Mouse (Mus musculus): ENCODE measurements around the gene Slc30a7. TPM values are rescaled to one million over a fixed set of nuclear protein-coding genes. Genes with fewer than 3 reads are reported as not detected.

The Slc30a7 gene
- total RNA-seq, 4 experiments from 2014 or later = 24.8 to 34.4 (median 28.8) TPM

DNA sequence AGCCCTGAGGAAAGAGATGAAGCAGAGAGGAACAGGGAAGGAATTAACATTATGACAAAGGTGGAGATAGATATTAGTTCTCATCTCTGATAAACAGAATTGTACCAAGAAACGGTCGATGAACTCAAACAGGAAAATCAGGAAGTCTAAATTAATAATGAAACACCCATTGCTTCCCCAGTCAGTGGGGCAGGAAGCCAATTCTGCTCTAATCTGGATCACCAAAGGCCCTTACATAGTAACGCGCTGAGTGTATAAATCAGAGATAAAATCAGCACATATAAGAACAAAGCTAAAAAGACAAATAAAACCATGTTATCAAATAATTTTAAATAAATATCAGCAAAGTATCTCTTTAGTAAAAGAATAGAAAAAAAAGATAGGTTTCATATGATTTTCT is 15.1 kb downstream of the Slc30a7 start:
- no peak for DNase-seq (ENCODE audit: low spot score in 2 of 2)

DNA sequence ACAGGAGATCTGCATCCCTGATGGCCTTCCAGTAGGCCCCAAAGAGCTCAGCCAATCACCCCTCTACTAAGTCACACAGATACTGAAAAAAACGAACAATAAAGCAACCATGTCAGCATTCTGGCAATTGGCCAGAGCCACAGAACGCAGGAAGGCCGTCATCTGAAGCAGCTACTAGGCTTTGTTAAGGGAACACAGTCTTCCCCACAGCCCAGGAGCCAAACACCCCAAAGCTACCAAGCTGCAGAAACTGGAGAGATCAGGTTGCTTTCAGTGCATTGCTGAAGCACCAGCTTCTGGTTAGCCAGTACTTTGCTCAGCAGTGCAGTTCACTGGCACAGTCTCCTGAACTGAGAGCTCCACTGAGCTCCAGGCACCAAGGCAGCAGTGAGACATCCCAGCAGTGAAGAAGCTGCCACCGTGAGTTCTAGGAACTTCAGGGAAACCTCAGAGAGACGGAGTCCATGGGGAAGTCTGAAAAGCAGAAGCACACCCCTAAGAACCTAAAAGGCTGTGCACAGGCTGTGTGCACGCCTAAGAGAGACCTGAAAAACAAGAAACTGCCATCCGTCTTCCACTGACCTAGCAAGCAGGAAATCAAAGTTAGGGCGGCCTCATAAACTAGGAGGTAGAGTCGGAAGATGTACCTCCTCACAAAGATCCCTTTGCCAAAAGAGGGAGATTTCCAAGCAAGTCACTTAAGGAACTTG is 21.9 kb downstream of the Slc30a7 start:
- no peak for DNase-seq (ENCODE audit: low spot score in 2 of 2)

- DNase-seq (ENCODE audit: low spot score in 2 of 2) = no peak
Measured at GRCm38 (mm10) chr3:115984653-115985052, 22.6 kb downstream of the Slc30a7 start.

GRCm38 (mm10) chr3:115983217-115983616 is 24.0 kb downstream of the Slc30a7 start:
- DNase-seq (ENCODE audit: low spot score in 2 of 2) = peak in 1 of 2 experiments; percentile 22

- DNase-seq (ENCODE audit: low spot score in 2 of 2) = no peak
Measured at GRCm38 (mm10) chr3:115979000-115979399, 28.2 kb downstream of the Slc30a7 start.

DNA sequence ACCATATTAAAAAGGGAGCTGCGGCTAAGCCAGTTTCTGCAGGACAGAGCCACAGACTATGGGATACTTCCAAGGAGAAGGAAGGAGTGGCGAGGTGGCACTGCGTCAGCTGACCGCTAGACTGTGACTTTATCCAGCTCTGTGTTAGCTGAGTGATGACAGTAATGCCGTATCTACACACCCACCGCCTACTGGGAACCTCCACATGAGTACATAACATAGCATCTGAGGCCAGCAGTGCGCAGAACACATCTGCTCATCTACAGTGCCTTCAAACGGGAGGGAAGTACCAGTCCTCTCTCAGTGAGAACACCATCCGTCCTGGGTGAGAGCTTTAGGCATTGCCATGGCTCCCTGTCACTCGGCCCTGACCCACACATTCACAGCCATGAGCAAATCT is 32.2 kb downstream of the Slc30a7 start:
- no peak for DNase-seq (ENCODE audit: low spot score in 2 of 2)

DNA sequence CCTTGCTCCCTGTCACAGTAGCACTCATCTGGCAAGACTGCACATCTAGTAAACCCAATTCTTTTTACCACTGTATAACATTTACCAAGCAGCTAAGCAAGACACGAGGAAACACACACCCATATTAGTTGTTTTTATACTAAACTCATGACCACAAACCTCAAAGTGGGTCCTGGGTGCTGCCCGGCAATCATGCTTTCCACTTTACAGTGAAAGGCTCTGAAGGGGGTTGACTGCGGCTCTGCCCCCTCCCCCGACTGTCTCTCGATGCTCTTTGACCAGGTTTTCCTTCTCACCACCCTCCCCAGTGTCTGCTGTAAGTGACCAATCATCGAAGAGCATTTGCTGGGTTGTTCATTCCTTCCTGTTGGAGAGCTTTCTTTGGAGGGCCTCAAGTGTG is 33.0 kb downstream of the Slc30a7 start:
- DNase-seq (ENCODE audit: low spot score in 2 of 2) = no peak

DNA sequence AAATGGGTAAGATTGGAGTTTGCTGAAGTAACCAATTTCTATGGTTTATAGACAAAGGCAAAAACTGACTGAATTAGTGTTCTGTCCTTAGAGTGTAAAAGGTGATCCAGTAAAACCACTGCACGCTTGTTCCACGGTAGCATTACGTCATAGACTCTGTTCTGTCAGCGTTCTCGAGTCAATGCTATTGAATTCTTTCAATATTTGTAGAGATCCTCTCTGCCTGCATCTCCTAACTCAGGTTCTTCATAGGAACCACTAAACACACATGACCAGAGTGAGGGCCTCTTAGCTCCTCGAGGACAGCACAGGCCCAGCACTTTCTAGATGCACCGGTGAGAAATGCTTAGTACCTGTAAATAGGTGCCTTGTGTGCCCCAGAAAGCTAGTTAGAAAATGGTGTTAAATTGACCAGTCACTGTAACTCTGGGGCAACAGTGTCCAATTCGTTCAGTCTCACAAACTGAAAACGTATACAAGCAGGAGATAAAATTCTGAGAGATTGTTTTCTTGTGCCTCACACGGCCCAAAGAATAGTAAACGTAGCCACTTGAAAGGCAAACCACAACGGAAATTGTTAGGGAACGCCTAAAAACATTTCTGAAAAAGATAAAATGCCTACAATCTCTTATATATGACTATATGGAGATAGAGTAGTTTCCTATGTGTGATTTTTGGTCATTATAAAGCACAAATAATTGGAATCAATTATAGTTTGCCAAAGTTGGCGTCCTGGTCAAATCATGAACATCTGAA is 35.1 kb downstream of the Slc30a7 start:
- DNase-seq (ENCODE audit: low spot score in 2 of 2) = no peak

DNA sequence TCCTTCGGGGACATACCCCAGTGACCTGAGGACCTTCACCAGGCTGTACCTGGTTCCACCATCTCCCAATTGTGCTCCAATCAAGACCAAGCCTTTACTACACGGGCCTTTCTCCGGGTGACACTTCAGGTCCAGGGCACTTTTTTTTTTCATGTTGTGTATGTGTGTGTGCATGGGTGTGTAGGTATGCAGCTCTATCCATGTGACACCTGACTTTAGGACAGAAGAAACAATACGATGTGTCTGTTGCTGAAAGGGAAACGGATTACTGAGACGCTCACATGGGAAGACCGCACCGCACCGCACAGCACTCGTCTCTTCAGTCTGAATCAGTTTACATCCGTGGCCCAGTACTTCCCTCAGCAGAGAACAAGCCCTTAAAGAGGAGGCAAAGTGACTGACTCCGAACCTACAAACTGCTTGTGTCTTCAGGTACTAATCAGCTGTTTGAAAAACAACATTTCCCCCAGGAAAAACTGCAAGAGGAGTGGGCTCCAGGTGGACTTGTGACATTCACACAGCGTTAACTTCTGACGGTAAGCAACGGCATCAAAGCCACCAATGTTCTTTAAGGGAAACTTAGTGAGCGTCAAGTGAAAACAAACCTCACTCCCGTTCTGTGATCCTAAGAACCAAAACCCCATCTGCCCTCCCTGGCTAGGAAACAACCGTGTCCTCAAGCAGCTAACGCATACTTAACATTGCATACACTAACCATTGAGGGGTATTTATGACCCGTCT is 36.0 kb downstream of the Slc30a7 start:
- DNase-seq (ENCODE audit: low spot score in 2 of 2) = no peak

GRCm38 (mm10) chr3:115968745-115969530 is 38.3 kb downstream of the Slc30a7 start:
- no peak for DNase-seq (ENCODE audit: low spot score in 2 of 2)

- no peak for DNase-seq (ENCODE audit: low spot score in 2 of 2)
Measured at GRCm38 (mm10) chr3:115964071-115964470, 43.1 kb downstream of the Slc30a7 start.

GRCm38 (mm10) chr3:115963597-115963996 is 43.6 kb downstream of the Slc30a7 start:
- DNase-seq (ENCODE audit: low spot score in 2 of 2) = no peak

GRCm38 (mm10) chr3:115962028-115962415 is 45.2 kb downstream of the Slc30a7 start:
- no peak for DNase-seq (ENCODE audit: low spot score in 2 of 2)

- no peak for DNase-seq (ENCODE audit: low spot score in 2 of 2)
Measured at GRCm38 (mm10) chr3:115961311-115962027, 45.7 kb downstream of the Slc30a7 start.

GRCm38 (mm10) chr3:115957223-115957622 is 50.0 kb downstream of the Slc30a7 start:
- no peak for DNase-seq (ENCODE audit: low spot score in 2 of 2)

DNA sequence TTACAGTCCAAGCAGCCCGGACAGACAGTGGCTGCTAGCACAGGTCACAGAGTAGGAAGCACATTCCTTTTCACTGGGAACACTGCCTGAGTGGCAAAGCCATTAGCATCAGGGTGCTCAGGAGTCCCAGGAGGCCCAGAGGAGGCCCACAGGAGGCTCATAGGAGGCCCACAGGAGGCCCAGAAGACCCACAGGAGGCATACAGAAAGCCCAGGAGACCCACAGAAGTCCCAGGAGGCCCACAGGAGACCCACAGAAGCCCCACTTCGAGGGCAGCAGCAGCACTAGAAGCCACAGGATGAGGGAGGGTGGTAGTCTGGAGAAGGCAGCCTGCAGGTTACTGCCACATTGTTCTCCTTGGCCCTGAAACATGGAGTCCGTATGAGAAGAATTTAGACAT is 54.1 kb downstream of the Slc30a7 start:
- DNase-seq (ENCODE audit: low spot score in 2 of 2) = no peak

- no peak for DNase-seq (ENCODE audit: low spot score in 2 of 2)
Measured at GRCm38 (mm10) chr3:115952356-115952755, 54.9 kb downstream of the Slc30a7 start.

DNA sequence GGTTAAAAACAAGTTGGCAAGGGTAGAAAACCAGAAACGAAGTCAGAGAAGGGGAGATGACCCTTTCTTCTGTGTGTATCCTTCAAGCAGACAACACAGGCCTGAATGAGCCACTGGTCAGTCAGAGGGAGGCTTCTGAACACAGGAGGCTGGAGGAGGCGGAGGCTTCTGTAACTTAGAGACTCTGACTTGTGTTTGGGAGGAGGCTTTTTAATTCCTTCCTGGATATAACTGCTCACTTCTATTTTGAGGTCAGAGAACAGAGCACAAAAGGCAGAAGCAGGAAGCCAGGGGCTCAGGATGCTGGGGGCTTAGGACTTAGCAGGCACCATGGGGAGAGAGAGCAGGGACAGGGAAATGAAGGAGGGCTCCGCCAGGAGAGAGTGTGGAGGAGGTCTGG is 56.0 kb downstream of the Slc30a7 start:
- DNase-seq (ENCODE audit: low spot score in 2 of 2) = no peak

DNA sequence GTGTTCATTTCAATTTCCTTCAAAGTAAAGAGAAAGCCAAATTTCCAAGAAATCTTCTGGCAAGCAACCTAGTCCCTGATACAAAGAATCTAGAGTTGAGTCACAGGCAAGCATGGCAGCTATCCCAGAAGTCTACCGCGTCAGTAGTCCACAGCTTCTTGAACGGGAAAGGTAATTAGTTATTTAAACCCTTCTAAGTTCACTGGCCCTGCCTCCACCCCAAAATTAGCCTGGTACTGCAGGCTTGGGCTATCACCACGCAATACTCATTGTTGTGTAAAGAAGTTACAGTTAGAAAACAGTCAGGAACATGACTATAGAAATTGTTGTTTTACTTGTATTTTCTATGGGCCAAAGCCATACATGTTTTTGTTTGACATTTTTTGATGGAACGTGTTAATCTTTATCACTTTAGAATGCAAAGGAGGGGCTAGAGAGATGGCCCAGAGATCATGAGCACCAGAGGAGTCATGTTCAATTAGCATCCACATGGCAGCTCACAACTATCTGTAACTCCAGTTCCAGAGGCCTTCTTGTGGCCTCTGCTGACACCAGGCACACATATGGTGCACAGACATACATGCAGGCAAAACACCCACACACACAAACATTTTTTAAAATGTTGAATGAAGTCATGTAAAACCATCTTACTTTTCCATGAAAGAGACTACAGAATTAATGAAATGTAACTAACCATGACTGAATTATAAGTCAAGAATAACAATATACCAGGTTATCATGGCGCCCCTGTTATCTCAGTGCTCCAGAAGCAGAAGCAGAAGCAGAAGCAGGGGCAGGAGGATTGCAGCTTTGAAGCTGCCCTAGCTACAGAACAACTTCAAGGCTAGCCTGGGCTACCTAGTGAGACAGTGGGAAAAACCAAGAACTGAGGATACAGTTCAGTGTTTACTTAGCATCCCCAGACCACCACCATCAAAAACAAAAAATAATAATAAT is 57.0 kb downstream of the Slc30a7 start:
- DNase-seq (ENCODE audit: low spot score in 2 of 2) = peak in 1 of 2 experiments; percentile 36
